Mouse (Mus musculus) thymus, adult 2 months (tissue): ENCODE measurements around the gene Bach2.

Experiments
- CTCF ChIP-seq: fragments of 200-500 bp; IDR thresholded peaks from 2 replicates; pipeline ENCODE4 v1.5.1; 2012; ENCODE audit warnings: mild to moderate bottlenecking, control low read depth, low read length, moderate library complexity, borderline replicate concordance; ENCODE audit not compliant: control insufficient read depth, poor library complexity, insufficient read depth; ENCODE audit errors: extremely low read depth
- POLR2A ChIP-seq: fragments of 200-500 bp; IDR thresholded peaks from 2 replicates; pipeline ENCODE4 v1.6.1; 2012; ENCODE audit warnings: mild to moderate bottlenecking, low read length, control low read depth, moderate library complexity; ENCODE audit not compliant: control insufficient read depth, poor library complexity, insufficient read depth; ENCODE audit errors: extremely low read depth

- TF ChIP-seq POLR2A: no peak
- no peak for TF ChIP-seq CTCF
Observed at GRCm38 (mm10) chr4:32291406-32291805, 52.8 kb downstream of the Bach2 start.
